Comparison of ENCODE assay signal across 10 mouse cellular contexts in the genomic region with DNA sequence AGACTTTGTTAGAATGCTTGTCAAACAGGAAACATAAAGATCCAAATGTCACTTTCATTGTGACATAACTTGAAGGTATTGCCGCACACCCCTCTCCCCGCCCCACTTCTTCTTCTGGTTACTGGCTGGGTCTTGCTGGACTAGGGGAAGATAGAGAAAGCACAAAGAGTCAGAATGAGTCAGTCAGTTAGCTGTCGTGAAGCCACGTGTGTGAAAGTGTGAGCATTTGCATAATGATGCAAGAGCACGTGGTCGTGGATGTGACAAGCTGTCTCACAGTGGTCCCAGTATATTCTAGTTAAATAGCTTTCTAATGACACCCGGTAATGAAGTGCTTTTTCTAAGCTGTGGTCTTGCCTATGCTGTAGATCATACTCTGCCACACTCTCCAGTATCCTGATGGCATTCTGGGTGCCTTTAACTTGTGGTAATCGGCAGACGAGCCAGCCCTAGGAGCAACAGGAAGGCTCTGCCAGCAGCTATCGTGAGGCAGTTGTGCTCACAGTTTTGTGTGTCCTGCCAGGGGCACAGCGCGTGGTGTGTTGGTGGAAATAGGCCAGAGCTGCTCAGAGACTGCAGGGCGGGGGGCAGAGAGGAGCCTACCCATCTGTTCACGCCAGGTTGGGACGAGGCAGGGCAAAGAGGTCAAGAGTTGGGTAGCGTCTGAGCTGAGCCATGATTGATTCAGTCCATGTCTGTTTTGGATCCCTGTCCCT. TPM values are rescaled to one million over a fixed set of nuclear protein-coding genes. Genes with fewer than 3 reads are reported as not detected.
DNase-seq lines count a peak whose midpoint lies in the region; ATAC-seq and TF ChIP-seq lines count a peak whose summit lies in the region.
"Had no signal": no experiment of that assay in that cellular context is flagged by ENCODE, and none has a peak within 500 bp of the region (broad histone marks: within the 10 kb centered on the region; RNA-seq: fewer than 3 reads in every experiment).

No protein-coding gene starts in this region.

- no peak for TF ChIP-seq CTCF in lung, adult 2 months (IDR thresholded peaks at IDR 0.05; ENCODE audit: insufficient read depth, low read length)

- WGBS in lung, adult 2 months, result 49% methylated on average over 16 of the region's 16 CpGs

- DNase-seq in cerebellum, postnatal 10 days, result peak; percentile 42 to 55
- no peak for DNase-seq in cerebellum, adult 9-10 months
- peak; percentile 16 to 35 for DNase-seq in lung, adult 18-20 months
- DNase-seq in lung, adult 2 months, result no peak
- DNase-seq in heart, postnatal 25 days (ENCODE audit: low spot score), result peak; percentile 14
- DNase-seq in cerebellum, postnatal 4 days (ENCODE audit: low spot score in 2 of 2), result no peak
- no peak for DNase-seq in kidney, postnatal 10 days
- DNase-seq: thymus, postnatal 4 days had no signal

- intact Hi-C loops in heart, postnatal 25 days (cut with DNase I), result no loop called here

- H3K4me3 ChIP-seq in lung, adult 2 months (replicated peaks; ENCODE audit: extremely low read depth, low read depth, low read length), result no peak overlapping the region
- H3K4me3 ChIP-seq: neural tube, embryonic 12.5 days had no signal

- no peak for TF ChIP-seq POLR2A in lung, adult 2 months (IDR thresholded peaks at IDR 0.05; ENCODE audit: borderline replicate concordance, extremely low read depth, low read depth, low read length)

- peak; percentile 97 for ATAC-seq in neutrophil, adult 5-6 weeks (ENCODE audit: extremely low read depth, insufficient number of reproducible peaks, low FRiP score, poor library complexity, severe bottlenecking)

- peaks cover 12% of the 10 kb centered on the region for H3K4me1 ChIP-seq in lung, adult 2 months (ENCODE audit: control insufficient read depth, insufficient read depth, low read length)

RNA-seq across cellular contexts. Expression of a gene that starts 40.9 kb away (rescaled TPM):
- 9.4 and 9.9 TPM in 2 replicates for polyA plus RNA-seq in lung, adult 2 months (2012; rRNA removed)
- total RNA-seq in heart, postnatal 25 days (2021), result 1 to 10 TPM; 4.5 to 6.4 TPM
- total RNA-seq in neutrophil, adult 5-6 weeks (2017), result 0.23 and 0.86 TPM in 2 replicates

Comparison
In these comparisons a context has a peak if more than half of its experiments do, and no peak if none do; other contexts are left out.
1. DNase-seq: peak in cerebellum, postnatal 10 days (2 of 2), lung, adult 18-20 months (2 of 2) and heart, postnatal 25 days (single experiment); none in cerebellum, adult 9-10 months (single experiment), lung, adult 2 months (single experiment), cerebellum, postnatal 4 days (0 of 2) and kidney, postnatal 10 days (single experiment).